9 mouse cellular contexts compared by ENCODE assay signal in genomic region chr4:107163756-107164587, GRCm38 (mm10). TPM values are rescaled to one million over a fixed set of nuclear protein-coding genes. Genes with fewer than 3 reads are reported as not detected.
DNase-seq lines count a peak whose midpoint lies in the region; TF ChIP-seq lines count a peak whose summit lies in the region.
"Had no signal": no experiment of that assay in that cellular context is flagged by ENCODE, and none has a peak within 500 bp of the region (broad histone marks: within the 10 kb centered on the region; RNA-seq: fewer than 3 reads in every experiment).

No protein-coding gene starts in this region.

- H3K4me1 ChIP-seq in cerebellum, adult 2 months (ENCODE audit: control insufficient read depth, insufficient read depth, low read length), result no peaks in the 10 kb centered on the region

- H3K27me3 ChIP-seq in cerebellum, adult 2 months (ENCODE audit: control insufficient read depth, insufficient read depth, low read length), result no peaks in the 10 kb centered on the region

- DNase-seq in NIH3T3 (ENCODE audit: low read depth), result peak; percentile 93
- peak; percentile 78 to 79 for DNase-seq in cerebellum, adult 2 months
- peak; percentile 80 for DNase-seq in forelimb bud, embryonic 11.5 days (ENCODE audit: low read depth, low spot score)
- peak; percentile 68 for DNase-seq in hindlimb bud, embryonic 11.5 days (ENCODE audit: extremely low spot score, low read depth, low spot score)
- DNase-seq in left cerebral cortex, adult 18-20 months (ENCODE audit: low spot score in 2 of 2), result peak; percentile 74 to 76
- peak; percentile 62 to 79 for DNase-seq in lung, postnatal 4 days
- peak; percentile 90 for DNase-seq in retina, postnatal 1 day
- DNase-seq in thymus, postnatal 25 days, result peak; percentile 76

- WGBS in cerebellum, adult 2 months, result 22% methylated on average over 9 of the region's 9 CpGs

- no peak overlapping the region for H3K4me3 ChIP-seq in cerebellum, adult 2 months (replicated peaks; ENCODE audit: insufficient read depth, low read depth, low read length)

- H3K27ac ChIP-seq in cerebellum, adult 2 months (ENCODE audit: insufficient read depth, low read length), result no peak overlapping the region
- H3K27ac ChIP-seq: macrophage had no signal

- no peak for TF ChIP-seq POLR2A in cerebellum, adult 2 months (IDR thresholded peaks at IDR 0.05; ENCODE audit: borderline replicate concordance, insufficient read depth, low read length)

- TF ChIP-seq CTCF in cerebellum, adult 2 months (IDR thresholded peaks at IDR 0.05; ENCODE audit: borderline replicate concordance, insufficient read depth, low read depth, low read length), result peak; percentile 83

RNA-seq across cellular contexts. Expression of gene Tmem59, which starts 14.2 kb away (rescaled TPM):
- 258 and 285 TPM in 2 replicates for polyA plus RNA-seq in cerebellum, adult 2 months (2012; rRNA removed)
- 100 to 1,000 TPM; 233 to 241 TPM for total RNA-seq in left cerebral cortex, adult 18-20 months (2021)

RNA-seq across cellular contexts. Expression of gene Tceanc2, which starts 14.9 kb away (rescaled TPM):
- 9.9 and 10.0 TPM in 2 replicates for polyA plus RNA-seq in cerebellum, adult 2 months (2012; rRNA removed)
- total RNA-seq in left cerebral cortex, adult 18-20 months (2021), result 10 to 100 TPM; 14.0 to 15.9 TPM

RNA-seq across cellular contexts. Expression of gene Ldlrad1, which starts 45.0 kb away (rescaled TPM):
- not detected in 2 replicates for polyA plus RNA-seq in cerebellum, adult 2 months (2012; rRNA removed)
- not detected for total RNA-seq in left cerebral cortex, adult 18-20 months (2021)
- polyA plus RNA-seq: macrophage had no signal
